Mouse (Mus musculus): Measurements from ENCODE around the gene Igflr1.

DNA sequence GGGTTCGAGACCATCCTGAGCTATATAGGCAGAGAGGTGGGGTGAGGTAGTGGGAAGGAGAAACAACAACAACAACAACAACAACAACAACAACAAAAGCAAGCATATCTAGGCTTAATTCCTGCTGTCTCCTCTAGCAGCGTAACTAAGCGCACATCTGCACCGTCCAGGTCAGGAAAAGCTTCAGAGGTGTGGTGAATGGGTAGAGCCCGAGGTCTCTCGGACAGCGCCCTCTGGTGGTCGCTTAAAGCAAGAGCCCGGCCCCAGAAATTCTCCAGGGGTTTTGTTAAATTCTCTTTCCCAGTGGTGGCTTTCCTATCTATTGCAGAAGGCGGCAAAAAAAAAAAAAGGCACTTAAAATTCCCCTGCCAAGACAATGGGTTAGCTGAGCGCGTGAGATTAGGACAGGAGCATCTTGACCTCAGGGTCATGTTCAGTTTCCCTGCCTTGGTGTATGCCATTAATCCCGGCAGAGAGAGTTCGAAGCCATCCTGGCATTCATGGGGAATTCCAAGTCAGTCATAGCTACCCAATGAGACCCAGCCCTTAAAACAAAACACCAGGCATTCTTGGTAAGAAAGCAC is 48.4 kb downstream of the Igflr1 start:
- peak; percentile 65; the same call in 1 of the 2 replicates for TF ChIP-seq CTCF (IDR thresholded peaks at IDR 0.05; ENCODE audit: insufficient read depth, low read depth, low read length)
- no peak for TF ChIP-seq POLR2A (IDR thresholded peaks at IDR 0.05; ENCODE audit: insufficient read depth, low read depth, low read length)
